Mouse (Mus musculus): ENCODE measurements around the gene Tec.

- TF ChIP-seq ZNF384 (IDR thresholded peaks at IDR 0.05; ENCODE audit: low read depth, low read length) = no peak
- no peak for TF ChIP-seq CHD2 (IDR thresholded peaks at IDR 0.05; ENCODE audit: low read depth, low read length)
- no peak for TF ChIP-seq MAFK (IDR thresholded peaks at IDR 0.05; ENCODE audit: insufficient read depth, low read depth, low read length)
- TF ChIP-seq ZC3H11A (IDR thresholded peaks at IDR 0.05; ENCODE audit: borderline replicate concordance, low read depth, low read length) = no peak
These were observed 38.7 kb downstream of the Tec start for GRCm38 (mm10) chr5:72829506-72830067.

Data from ES-E14 (cell line).